Mouse (Mus musculus): ENCODE data around the gene Dars2.

The Dars2 gene

GRCm38 (mm10) chr1:161034435-161035280, 35.8 kb downstream of the Dars2 start, which contains the start of gene Zbtb37:
TSS of gene Zbtb37 (minus strand) at chr1:161034849.
- WGBS = under 1% methylated on average over 74 of the region's 76 CpGs

- 2% methylated on average over 21 of the region's 21 CpGs for WGBS
Measured at GRCm38 (mm10) chr1:161033856-161034434, 36.5 kb downstream of the Dars2 start.

DNA sequence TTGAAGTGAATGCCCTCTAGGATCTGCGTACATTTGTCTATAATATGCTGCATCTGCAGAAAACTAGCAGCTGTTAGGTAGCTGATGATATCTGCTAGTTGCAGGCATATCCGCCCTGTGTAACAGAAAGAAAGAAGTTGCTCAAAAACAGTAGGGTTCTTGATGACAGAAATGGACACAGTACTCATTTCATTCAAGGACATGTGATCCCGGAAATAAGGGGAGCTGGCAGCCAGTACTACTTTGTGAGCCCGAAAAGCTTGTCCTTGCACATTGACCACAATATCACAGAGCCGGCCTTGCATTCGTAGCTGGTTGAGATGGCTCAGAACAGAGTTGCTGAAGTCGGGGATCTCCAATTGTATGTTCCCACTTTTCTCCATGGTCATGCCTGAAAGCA, 38.1 kb downstream of the Dars2 start:
- 77% methylated on average over 7 of the region's 7 CpGs for WGBS

DNA sequence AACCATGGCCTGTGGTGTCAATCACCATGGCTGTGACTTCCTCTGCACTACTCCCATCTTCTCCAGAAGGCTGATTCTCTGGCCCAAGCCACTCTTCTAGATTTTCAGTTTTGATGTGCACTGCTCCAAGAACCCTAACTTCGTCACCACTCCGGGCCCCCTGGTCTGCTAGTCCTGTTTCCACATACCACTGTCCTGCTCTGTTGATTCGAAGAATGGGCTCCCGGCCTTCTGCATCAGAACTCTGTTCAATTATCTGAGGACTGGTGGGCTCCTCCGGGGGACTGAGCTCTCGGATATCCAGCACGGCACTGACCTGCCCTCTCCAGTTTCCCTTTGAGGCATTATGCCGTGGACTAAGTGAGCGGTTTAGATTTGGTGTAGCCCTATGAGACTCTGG, 38.6 kb downstream of the Dars2 start:
- WGBS = 96% methylated on average over 9 of the region's 9 CpGs

GRCm38 (mm10) chr1:161030058-161030457, 40.4 kb downstream of the Dars2 start:
- 91% methylated on average over 3 of the region's 3 CpGs for WGBS

DNA sequence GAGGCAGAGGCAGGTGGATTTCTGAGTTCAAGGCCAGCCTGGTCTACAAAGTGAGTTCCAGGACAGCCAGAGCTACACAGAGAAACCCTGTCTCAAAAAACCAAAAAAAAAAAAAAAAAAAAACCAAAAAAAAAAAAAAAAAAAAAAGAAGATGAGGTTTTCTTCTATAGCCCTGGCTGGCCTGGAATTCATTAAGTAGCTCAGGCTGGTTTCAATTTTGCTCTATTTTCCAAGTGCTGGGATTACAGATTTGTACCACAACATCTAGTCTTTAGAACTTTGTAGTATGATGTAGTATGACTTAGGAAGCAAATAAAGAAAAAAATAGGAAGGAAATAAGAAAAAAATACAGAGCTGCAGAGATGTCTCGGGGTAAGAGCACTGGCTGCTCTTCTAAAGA, 42.0 kb downstream of the Dars2 start:
- WGBS = 79% methylated on average over 1 of the region's 1 CpGs

DNA sequence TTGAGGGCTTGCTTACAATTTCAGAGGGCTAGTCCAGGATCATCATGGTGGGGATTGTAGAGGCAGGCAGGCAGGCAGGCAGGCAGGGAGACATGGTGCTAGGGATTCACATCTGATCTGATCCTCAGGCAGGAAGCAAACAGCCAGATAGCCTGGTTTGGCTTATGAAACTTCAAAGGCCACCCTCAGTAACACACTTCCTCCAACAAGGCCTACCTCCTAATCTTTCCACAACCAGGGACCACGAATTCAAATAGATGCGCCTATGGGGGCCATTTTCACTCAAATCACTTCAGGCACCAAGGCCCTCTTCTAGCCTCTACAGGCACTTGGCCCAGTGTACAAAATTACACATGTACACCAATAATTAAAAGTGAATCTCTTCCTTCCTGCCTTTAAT, 43.3 kb downstream of the Dars2 start:
- WGBS = 79% methylated on average over 2 of the region's 2 CpGs

DNA sequence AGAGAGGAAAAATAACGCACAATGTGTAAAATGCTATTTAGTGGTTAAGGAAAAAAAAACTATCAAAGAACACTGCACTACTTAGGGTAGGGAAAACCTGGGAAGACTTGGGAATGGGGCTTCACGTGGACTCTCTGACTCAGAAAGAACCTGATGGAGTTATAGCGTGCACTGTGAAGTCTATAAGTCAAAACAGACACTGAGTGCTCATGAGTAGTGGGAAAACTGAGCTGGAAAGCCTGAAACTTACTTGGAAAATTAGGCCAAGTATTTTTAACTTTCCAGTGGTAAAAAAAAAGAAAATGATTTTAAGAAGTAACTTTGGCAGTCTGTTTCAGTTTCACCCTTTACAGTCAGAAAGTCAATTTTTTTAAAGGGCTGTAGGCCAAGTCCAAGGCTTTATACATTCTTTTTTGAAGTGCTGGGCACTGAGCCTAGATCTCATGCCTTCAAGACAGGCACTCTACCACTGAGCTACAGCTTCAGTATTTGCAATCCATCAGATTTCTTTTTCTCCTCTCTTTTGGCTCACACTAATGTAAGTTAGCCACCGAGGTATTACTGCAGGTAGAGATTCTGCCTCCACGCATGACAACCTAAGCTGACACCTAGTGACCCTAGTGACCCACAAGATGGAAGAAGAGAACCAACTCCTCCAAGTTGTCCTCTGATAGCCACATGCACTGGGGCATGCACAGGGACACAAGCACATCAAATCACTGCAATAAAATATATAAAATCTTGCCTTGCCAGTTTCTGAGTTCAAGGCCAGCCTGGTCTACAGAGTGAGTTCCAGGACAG, 44.8 kb downstream of the Dars2 start:
- WGBS = 66% methylated on average over 5 of the region's 5 CpGs

DNA sequence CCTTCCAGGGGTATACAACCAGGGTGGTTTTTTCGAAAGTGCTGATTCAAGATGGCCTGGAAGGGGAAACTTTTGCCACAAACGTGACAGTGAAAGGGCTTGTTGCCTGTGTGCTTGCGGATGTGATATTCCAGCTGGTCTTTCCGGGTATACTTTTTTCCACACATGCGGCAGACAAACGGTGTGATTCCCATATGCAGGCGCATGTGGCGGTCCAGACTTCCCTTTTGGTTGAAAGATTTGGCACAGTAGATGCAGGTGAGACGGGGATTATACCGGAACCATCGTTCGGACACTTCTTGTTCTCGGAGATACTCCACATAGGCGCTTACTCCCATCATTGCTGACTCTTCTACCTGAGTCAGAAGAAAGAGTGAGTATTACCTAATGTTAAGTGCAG, 50.4 kb downstream of the Dars2 start:
- 94% methylated on average over 14 of the region's 14 CpGs for WGBS

GRCm38 (mm10) chr1:161016378-161016777, 54.1 kb downstream of the Dars2 start:
- 89% methylated on average over 2 of the region's 2 CpGs for WGBS

DNA sequence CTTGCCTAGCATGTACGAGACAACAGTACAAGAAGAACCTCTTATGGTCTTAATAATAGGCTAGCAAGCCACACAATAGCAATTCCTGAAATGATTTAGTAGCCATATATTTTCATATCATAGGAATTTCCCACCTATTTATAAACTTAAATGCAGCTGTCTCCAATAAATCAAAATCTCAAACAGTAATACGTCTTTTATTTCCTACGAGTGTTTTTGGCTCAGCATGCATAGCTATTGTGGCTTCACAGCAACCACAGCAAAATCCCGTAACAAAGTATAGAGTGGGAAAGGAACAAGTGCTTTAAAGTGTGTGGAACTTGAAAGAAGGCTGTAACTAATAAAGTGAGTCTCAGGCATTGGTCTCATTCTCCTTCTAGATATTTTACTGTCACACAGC, 60.0 kb downstream of the Dars2 start:
- 93% methylated on average over 4 of the region's 4 CpGs for WGBS

GRCm38 (mm10) chr1:161008038-161008437, 62.4 kb downstream of the Dars2 start:
- WGBS = 92% methylated on average over 2 of the region's 2 CpGs

DNA sequence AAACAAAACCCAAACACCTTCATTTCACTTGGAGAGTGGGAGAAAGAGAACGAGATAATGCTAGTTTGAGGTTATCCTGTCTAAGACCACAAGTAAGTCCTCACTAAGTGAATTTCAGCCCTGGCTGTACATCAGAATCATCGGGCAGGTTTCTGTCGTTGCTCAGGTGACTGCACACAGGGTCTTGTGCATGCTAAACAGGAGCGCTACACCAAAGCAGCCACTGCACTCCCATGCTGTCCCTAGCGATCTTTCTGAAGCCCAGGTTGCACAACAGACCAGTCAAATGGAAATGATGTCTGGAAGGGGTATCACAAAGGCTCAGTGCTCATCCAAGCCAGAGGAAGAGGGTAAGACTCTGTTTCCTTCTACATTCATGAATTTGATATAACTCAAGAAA, 64.0 kb downstream of the Dars2 start:
- WGBS = 87% methylated on average over 5 of the region's 5 CpGs

GRCm38 (mm10) chr1:161005526-161005925, 64.9 kb downstream of the Dars2 start:
- WGBS = 70% methylated on average over 3 of the region's 3 CpGs

- WGBS = 91% methylated on average over 4 of the region's 4 CpGs
Measured at GRCm38 (mm10) chr1:161004942-161005341, 65.5 kb downstream of the Dars2 start.

GRCm38 (mm10) chr1:160993851-160994250, 76.6 kb downstream of the Dars2 start:
- 78% methylated on average over 6 of the region's 6 CpGs for WGBS
